Mouse (Mus musculus): ENCODE results near the gene Ice2. TPM values are rescaled to one million over a fixed set of nuclear protein-coding genes. Genes with fewer than 3 reads are reported as not detected.
A peak's percentile ranks its signal among the peaks of the same experiment; 100 is the strongest.

Ice2 gene
- total RNA-seq (2022), result 10 to 100 TPM; 13.9 to 22.5 (median 18.6) TPM

DNA sequence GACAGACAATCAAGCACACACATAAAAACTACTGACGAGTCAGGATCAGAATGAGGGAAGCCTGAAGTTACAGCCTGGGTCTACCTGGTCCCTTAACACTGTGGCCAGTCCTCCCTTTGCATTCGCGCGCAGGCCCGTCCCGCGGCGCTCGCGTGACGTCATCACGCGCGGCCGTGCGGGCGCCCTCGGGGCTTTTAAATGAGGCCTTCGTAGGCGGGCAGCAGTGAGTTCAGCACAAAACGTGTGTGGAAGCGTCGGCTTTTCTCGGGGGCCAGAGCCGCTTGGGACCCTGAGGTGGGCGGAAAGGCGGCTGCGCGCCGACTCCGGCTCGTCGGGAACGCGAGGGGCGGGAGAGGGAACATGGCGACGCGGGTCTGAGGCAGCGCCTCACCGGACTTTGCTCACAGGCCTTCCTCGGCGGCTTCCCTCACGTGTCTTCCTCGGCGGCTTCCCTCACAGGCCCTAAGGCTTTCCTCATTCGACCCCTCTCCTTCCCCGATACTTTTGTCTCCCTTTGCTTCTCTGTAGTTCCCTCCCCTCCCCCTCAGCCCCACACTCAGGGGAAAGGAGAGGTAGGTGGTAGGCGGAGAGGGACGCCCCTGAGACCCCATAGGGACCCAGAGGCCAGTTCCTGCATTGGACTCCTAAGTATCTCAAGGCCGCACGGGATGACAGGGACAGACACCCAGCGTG lies at the start of gene Ice2:
Gene Ice2 (plus strand): TSS at position 147 of the 693 bp plus-strand sequence.
- DNase-seq, result peak; percentile 52

DNA sequence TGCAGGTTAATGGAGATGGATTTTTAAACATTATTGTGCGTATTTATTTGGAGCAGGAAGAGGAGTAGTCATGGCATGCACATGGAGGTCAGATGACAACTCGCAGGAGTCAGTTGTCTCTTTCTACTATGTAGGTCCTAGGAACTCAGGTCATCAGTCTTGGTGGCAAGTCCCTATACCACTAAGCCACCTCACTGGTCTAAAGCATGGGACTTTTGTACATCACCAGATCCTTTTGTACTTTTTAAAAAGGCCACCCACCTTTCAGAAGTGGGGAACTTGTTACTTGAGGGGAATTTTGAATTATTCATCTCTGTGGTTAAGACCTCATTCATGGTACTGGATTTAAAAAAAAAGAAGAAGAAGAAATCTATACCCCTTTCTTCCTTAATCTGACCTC lies 48.2 kb upstream of the Ice2 start:
- DNase-seq, result no peak

DNA sequence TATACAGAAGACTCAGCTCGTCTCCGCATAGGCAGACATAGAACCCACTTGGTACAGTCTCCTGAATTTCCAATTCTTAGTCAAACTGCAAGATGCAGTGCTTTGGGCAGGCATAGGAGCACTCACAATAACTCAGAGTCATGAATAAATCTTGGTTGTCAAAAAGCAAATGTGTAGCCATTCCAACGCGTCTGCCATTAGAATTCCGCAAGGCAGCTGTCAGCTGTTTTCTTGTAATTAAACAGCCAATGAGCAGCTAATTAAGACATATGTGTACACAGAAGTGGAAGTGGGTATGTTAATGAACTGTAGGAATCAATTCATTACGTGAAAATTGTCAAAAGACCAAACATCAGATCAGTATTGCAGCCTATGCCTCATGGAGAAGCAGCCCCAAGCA lies 43.5 kb upstream of the Ice2 start:
- no peak for DNase-seq

DNA sequence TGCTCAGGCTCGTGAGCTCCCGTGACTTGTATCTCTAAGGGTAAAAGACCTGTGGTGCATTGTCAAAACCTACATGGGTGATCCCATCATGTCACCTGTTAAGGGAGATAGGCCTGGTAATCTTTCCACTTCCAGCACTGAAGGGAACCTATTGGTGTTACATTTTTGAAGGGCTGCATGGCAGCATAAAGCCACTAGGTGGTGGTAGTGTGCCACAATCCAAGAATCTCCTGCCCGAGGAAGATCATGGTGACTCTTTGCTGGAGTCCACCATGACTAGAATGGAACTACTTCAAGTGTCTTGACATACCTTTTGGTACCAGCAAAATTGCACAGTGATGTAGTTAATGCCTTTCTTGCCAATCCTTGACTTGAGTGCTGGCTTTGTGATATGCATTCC lies 39.9 kb upstream of the Ice2 start:
- peak; percentile 40 for DNase-seq

DNA sequence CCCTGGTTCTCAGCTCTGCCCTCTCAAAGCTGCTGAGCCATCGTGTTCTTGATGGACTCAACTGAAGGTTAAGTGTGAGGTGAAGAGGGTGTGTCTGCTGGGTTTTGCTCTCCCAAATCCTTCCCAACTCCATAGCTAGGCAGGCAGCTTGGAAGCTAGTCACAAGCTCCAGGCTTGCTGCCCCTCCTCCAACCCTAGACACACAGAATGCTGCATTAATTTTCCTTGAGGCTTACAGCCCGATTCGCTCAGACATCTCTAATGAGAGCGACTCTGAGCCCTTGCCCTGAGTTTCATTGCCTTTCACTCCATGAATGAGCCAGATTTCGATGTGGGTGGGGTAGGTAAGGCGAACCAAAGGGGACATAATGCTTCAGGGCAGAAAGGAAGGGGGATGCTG lies 38.9 kb upstream of the Ice2 start:
- DNase-seq, result no peak

DNA sequence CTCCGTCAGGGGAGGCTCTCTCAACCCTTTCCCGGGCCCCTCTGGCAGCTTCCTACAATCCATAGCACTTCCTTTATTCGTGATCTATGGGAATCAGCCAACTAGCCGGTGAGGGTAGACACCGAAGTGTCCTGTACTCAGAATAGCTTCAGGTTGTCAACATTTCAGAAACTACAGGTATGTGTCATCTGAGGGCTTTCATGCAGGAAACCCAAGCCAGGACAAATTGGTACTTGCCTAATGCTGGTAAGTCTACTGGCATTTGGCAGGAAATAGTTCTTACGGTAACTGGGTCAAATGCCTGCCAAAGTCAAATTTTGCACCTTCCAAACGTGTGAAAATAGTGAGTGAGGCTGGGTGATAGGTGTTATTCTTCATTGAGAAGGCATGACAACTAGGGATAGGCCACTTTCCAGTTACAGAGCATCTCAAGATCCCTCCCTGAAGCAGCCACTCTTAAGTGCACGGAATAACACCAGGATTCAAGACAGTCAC lies 35.7 kb upstream of the Ice2 start:
- DNase-seq, result no peak

DNA sequence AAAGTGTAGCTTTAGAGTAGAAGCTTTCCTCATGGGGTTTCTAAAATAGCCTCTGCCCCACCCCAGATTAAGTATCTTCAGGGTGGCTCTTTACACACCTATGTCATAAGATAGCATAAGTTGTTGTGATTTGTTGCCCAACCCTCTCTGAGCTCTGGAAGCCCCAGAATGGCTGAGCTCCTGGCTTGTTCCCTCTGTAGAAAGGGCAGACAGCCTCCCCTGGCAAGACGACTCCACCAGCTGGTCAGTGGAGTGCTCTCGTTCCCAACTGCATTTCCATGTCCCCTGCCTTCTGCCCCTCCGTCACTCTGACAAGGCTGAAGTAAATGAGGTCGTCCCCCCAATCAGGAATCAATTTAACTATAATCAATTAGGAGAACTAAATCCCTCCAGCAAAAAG lies 34.9 kb upstream of the Ice2 start:
- no peak for DNase-seq

DNA sequence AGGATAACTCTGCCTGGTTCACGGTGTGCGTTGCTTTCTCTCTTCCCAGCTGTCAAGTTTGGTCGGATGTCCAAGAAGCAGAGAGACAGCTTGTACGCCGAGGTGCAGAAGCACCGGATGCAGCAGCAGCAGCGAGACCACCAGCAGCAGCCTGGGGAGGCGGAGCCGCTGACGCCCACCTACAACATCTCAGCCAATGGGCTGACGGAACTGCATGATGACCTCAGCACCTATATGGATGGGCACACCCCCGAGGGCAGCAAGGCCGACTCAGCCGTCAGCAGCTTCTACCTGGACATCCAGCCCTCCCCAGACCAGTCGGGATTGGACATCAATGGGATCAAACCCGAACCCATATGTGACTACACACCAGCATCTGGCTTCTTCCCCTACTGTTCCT lies 33.6 kb upstream of the Ice2 start:
- no peak for DNase-seq

DNA sequence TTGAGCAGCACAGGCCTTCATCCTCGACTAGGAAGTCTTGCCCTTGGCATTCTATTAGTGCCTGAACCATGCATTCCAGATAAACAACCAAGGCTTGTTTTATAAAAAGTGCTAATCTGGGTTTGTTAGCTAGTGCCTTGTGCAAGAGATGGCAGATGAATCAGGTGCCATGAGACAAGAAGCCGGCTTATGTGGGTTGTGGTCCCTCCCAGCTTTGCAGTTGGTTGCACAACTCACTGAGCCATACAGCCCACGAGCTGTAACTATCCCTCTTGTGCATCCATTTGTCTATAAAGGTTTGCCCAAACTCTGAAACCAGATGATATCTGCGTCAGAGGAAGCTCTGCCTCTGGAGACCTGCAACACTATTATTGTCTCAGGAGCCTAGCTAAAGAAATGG lies 30.7 kb upstream of the Ice2 start:
- DNase-seq, result no peak

DNA sequence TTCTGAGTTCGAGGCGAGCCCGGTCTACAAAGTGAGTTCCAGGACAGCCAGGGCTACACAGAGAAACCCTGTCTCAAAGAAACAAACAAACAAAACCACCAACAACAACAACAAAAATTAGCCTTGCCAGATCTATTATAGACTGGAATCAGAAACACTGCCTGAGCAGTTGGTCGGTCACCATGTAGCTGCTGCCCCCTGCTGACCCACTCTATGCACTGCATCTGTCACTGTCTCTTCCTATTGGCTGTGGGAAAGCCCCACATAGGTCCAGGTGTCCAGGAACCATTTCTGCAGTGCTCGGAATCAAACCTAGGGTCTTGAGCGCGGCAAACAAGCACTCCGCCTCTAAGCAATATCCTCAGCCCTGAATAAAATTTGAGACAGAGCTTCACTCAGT lies 29.6 kb upstream of the Ice2 start:
- DNase-seq, result peak; percentile 39

DNA sequence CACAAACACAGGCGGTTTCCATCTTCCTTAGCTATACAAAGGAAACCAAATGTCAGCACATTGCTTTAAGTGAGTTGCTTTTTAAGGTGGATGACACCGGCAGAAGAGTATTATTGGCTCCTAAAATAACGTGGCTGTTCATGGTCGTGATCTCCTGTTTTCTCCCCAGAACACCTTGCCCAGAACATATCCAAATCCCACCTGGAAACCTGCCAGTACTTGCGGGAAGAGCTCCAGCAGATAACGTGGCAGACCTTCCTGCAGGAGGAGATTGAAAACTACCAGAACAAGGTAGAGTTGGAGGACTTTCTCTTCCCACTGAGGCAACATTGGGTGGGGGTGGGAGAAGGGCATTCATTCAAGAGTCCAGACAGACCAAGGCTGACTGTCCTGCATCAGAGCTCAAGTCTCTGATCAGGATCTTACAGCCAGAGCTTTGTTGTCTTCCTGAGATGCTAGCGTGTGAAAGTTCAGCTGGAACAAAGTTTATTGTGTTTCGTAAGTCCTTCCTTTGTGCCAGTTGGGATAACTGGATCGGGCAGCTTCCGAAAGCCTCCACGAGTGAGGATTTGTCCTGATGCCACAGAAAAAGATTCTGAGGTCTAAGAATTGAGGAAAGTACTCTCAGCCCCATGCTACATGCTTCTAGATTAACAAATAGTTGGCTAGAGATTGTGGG lies 26.5 kb upstream of the Ice2 start:
- DNase-seq, result no peak

DNA sequence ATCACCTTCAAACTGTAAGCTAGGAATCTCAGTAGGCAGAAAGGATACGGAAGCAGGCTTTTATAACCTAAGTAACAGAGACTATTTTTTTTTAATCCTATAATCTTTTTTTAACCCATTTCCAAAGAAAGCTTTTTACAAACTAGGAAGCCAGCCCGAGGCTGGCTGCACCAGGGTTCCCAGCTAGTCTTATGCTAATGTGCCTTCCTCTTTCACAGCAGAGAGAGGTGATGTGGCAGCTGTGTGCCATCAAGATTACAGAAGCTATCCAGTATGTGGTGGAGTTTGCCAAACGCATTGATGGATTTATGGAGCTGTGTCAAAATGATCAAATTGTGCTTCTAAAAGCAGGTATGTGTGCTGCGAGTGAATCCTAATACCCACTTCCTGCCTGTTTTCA lies 24.8 kb upstream of the Ice2 start:
- no peak for DNase-seq

DNA sequence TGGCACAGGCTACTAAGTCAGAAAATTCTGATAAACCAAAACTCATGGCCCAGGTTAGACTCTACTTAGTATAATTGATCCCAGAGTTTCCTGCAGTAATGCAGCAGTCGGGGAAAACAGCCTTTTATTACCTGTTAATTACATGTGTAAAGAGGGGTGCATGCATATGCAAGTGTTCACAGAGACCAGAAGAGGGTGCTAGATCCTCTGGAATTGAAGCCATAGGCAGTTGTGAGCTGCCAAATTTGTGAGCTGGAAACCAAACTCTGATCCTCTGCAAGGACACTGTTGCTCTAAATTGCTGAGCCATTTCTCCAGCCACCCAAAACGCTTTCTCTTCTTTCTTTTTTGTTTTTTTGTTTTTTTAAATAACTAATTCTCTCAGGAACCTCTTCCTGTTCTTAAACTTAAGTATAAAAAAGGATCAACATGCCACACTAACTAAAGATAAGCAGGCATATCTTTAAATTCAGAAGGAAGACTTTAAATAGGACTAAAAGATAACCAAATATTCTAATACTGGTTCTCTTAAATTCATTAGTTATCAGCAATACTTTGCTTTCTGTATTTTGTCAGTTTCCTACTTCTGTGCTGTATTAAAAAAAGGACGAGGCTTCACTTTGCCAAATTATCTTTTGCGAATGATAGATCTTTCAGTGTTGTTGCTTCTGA lies 20.6 kb upstream of the Ice2 start:
- DNase-seq, result no peak

DNA sequence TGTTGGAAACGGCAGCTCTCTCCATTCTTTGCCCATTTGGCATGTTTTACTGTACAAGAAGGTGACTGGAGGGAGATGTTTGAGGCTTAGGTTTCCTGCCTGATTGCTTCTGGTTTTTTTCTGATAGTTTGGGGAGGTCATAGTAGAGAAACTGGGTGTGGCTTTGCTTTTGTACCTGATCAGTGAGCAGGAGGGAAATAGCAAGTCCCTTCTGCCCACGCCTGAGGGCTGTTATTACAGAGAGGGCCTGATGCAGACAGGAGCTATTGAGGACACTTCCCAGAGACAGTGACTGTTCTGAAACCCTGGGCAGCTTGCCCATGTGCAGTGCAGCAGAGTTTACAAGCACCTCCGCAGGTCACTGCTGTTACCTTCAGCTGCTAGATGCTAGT lies 20.1 kb upstream of the Ice2 start:
- DNase-seq, result no peak

DNA sequence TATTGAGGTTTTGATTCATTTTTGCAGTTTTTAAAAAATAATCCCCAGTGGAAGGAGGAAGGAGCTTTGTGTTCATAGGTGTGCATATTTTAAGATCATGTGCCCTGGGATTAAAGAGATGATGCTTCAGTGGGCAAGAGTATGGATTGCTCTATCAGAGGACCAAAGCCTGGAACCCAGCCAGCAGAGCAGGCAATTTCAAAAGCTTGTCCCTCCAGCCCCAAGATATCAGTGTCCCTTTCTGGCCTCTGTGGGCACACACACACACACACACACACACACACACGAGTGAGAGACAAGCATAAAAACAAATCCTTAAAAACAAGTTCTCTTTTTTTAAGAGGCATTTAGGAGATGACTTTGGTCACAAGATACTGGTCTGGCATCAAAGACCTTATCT lies 17.2 kb upstream of the Ice2 start:
- DNase-seq, result no peak

DNA sequence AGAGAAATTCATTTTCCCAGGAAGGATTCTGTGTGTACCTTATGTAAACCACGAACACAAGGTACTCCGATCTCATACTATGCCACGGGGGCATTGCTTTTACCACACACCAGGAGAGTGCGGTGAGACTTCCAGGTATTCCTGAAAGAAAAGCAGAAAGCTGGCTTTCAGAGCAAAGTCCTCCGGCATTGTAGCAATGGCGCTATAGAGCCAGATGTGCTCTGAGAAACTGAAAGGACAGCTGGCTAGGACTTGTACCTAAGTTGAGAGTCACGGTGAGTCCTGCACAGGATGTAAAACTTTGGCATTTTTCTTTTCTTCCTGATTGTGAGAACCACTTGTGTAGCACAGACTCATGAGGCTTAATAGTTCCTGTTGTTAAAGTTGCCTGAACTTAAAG lies 16.0 kb upstream of the Ice2 start:
- no peak for DNase-seq

DNA sequence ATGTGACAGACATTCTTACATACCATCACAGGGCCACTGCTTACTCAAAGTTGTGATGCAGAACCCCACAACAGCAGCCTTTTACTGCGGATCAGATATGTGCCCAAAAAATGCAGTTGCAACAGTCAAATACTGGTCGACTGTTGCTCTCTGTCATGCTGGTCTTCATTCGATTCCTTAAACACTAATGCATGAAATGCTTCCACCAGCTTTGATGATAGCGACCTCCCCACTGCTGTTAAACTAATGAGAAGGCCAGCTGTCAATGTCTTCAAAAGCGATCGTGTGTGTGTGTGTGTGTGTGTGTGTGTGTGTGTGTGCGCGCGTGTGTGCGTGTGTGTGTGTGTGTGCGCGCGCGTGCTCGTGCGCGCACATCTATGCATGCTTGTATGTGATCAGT lies 13.2 kb upstream of the Ice2 start:
- no peak for DNase-seq

DNA sequence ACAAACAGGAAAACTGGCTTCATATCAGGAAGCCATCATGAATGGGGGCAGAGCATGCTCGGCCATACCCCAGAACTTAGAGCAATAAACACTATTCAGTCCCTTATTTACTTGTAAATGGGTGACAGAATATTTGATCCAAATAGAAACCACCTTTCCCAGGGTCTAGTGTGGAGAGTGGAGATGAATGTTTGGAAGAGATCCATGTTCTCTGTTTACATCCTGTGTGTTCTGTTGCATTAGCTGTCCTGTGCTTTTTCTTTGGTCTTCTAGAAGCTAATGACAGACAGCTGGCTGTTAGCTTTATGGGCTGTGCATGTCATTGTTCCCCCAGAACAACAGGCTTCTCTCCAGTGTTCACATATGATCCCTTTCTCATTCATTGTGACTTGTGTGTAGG lies 12.8 kb upstream of the Ice2 start:
- no peak for DNase-seq

DNA sequence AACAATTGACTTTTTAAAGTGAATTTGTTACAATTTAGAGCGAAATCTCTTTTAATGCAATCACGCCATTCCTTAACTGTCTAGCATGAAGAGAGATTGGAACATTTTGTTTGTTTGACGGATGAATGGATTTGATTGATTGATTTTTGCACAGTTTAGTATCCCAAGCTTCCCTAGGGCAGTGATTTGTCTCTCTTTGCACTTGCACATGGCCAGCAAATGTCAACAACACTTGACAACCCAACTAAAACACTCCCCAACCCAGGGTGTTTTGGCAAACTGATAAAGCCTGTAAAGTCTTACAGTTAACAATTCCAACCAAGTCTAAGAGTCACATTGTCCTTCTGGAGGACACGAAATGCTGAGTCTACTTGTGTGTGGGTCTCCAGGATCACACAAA lies 10.4 kb upstream of the Ice2 start:
- no peak for DNase-seq

DNA sequence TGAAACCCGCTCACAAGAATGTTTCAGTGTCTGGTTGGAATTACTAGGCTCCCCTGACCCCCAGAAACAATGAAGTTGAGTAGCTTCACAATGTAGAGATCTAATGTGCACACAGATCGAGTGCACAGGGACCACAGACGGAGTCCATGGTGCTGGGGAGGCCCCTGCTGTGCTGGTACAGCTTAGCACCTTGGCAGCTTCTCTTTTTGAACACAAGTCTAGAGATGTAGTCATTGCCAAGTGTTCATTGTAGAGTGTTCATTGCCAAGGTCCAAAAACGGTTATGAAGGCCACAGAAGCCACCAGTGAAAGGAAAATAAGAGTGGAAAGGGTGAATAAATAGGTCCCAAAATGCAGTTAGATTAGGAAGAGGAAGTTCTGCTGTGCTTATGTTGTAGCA lies 7.1 kb upstream of the Ice2 start:
- no peak for DNase-seq

DNA sequence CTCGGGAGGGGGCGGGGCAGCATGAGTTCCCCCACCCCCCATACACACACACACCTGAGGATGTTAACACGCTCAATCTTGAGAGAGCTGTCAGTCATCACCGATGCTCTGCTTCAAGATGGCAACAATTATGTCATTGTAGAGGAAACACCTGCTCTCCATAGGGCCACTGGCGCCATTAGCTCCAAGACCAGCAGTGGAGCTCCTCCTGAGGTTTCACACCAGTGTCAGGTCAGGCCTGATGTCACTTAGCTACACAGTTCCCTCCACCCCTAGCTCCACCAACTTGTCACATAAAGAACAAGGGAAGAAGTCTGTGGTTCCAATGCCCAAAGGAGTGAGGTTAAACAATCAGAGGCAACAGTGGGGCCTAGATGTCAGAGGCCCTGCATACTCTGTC lies 3.5 kb upstream of the Ice2 start:
- no peak for DNase-seq

DNA sequence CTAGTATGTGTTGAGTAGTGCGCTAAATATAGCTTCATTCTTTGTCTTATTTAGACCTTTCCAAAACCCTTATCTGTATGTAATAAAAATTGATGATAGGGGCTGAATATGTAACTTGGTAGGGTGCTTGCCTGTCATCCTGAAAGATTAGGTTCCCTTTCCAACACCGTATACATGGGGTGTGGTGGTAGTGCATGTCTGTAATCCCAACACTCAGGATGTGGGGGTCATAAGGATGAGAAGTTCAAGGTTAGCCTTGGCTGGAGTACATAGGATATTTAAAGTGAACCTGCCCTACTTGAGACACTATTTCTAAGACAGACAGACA lies 310 bp upstream of the Ice2 start:
- DNase-seq, result no peak

DNA sequence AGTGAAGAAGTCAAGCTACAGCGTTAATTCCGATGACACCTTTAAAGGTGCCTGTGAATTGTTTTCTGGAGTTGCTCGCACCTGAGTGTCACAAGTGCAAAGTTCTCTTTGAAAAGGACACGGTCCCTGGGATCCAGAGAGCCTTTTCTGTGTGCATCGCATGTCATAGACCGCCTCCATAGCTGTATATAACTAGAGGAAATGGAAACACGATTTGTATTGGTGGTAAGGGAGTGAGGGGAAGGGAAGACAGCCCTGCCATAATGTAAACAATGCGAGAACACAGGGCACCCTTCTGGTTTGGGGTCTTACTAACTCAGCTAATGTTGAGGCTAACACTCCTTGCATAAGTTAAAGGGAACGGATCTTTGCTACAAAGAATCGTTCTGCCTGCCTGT lies 746 bp downstream of the Ice2 start:
- DNase-seq, result no peak

DNA sequence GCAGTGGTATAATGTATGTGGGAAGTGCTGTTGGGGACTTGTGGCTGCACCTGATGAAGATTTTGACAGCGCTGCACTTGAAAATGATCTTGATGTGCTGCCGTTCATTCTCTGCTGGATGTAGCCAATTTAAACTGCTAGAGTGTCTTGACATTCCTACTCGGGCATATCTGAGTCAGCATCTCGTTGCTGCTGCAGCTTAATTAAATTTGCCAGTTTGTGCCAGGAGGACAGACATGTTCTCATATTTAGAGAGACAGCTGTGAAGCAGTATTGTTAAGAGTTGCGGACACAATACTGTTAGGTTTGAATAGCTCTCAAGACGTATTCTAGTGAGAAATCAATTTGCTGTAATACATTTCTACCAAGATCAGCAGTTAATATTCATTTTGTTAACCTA lies 7.0 kb downstream of the Ice2 start:
- no peak for DNase-seq

All from adrenal gland, adult 8-10 months (tissue).